Mouse (Mus musculus): ENCODE measurements around the gene Ror1. TPM values are rescaled to one million over a fixed set of nuclear protein-coding genes. Genes with fewer than 3 reads are reported as not detected.

The Ror1 gene
- total and polyA plus RNA-seq, 2 experiments from 2014 or later, result 0.80 to 2.4 TPM

- no peaks in the 10 kb centered on the region for H3K4me1 ChIP-seq (ENCODE audit: insufficient read depth)
- H3K27me3 ChIP-seq (ENCODE audit: insufficient read depth, low read length), result no peaks in the 10 kb centered on the region
- TF ChIP-seq CTCF (IDR thresholded peaks at IDR 0.05; ENCODE audit: low read depth), result no peak
- H3K27ac ChIP-seq (ENCODE audit: low read depth, low read length), result no peak overlapping the region
- DNase-seq (no peak), ATAC-seq (no peak)
- no peak overlapping the region for H3K9ac ChIP-seq
- no peaks in the 10 kb centered on the region for H3K9me3 ChIP-seq (ENCODE audit: low read length)
- H3K36me3 ChIP-seq (ENCODE audit: insufficient read depth), result no peaks in the 10 kb centered on the region
- H3K4me2 ChIP-seq (ENCODE audit: low read depth), result no peak overlapping the region
- WGBS, result 87% methylated on average over 5 of the region's 5 CpGs
- H3K4me3 ChIP-seq (ENCODE audit: low read depth, low read length), result no peak overlapping the region
Observed at GRCm38 (mm10) chr4:100298566-100298965, 203.0 kb downstream of the Ror1 start.

- 88% methylated on average over 5 of the region's 5 CpGs for WGBS
- H3K27me3 ChIP-seq (ENCODE audit: insufficient read depth, low read length), result no peaks in the 10 kb centered on the region
- H3K4me1 ChIP-seq (ENCODE audit: insufficient read depth), result no peaks in the 10 kb centered on the region
- no peak overlapping the region for H3K4me3 ChIP-seq (ENCODE audit: low read depth, low read length)
- H3K9ac ChIP-seq, result no peak overlapping the region
- TF ChIP-seq CTCF (IDR thresholded peaks at IDR 0.05; ENCODE audit: low read depth), result no peak
- no peak overlapping the region for H3K4me2 ChIP-seq (ENCODE audit: low read depth)
- H3K27ac ChIP-seq (ENCODE audit: low read depth, low read length), result no peak overlapping the region
- DNase-seq (no peak), ATAC-seq (no peak)
- no peaks in the 10 kb centered on the region for H3K36me3 ChIP-seq (ENCODE audit: insufficient read depth)
- H3K9me3 ChIP-seq (ENCODE audit: low read length), result no peaks in the 10 kb centered on the region
Observed at GRCm38 (mm10) chr4:100300171-100300570, 204.6 kb downstream of the Ror1 start.

- Histone ChIP-seq H3K4me2 (ENCODE audit: low read depth) (no peak overlapping the region), H3K36me3 (ENCODE audit: insufficient read depth) (no peaks in the 10 kb centered on the region), H3K4me1 (ENCODE audit: insufficient read depth) (no peaks in the 10 kb centered on the region), H3K27me3 (ENCODE audit: insufficient read depth, low read length) (no peaks in the 10 kb centered on the region), H3K9me3 (ENCODE audit: low read length) (no peaks in the 10 kb centered on the region), H3K4me3 (ENCODE audit: low read depth, low read length) (no peak overlapping the region), H3K9ac (no peak overlapping the region), H3K27ac (ENCODE audit: low read depth, low read length) (no peak overlapping the region)
- no peak for TF ChIP-seq CTCF (IDR thresholded peaks at IDR 0.05; ENCODE audit: low read depth)
- 89% methylated on average over 1 of the region's 1 CpGs for WGBS
- DNase-seq (no peak), ATAC-seq (no peak)
Observed at GRCm38 (mm10) chr4:100301423-100301822, 205.8 kb downstream of the Ror1 start.

- WGBS, result 76% methylated on average over 4 of the region's 4 CpGs
- no peak for TF ChIP-seq CTCF (IDR thresholded peaks at IDR 0.05; ENCODE audit: low read depth)
- DNase-seq, result no peak
- H3K36me3 ChIP-seq (ENCODE audit: insufficient read depth), result no peaks in the 10 kb centered on the region
- H3K4me1 ChIP-seq (ENCODE audit: insufficient read depth), result no peaks in the 10 kb centered on the region
- H3K4me3 ChIP-seq (ENCODE audit: low read depth, low read length), result no peak overlapping the region
- no peaks in the 10 kb centered on the region for H3K27me3 ChIP-seq (ENCODE audit: insufficient read depth, low read length)
- H3K9ac ChIP-seq, result no peak overlapping the region
- no peak overlapping the region for H3K27ac ChIP-seq (ENCODE audit: low read depth, low read length)
- no peaks in the 10 kb centered on the region for H3K9me3 ChIP-seq (ENCODE audit: low read length)
- ATAC-seq, result no peak
- no peak overlapping the region for H3K4me2 ChIP-seq (ENCODE audit: low read depth)
Observed at GRCm38 (mm10) chr4:100307365-100307764, 211.8 kb downstream of the Ror1 start.

GRCm38 (mm10) chr4:100311775-100312537, 216.4 kb downstream of the Ror1 start:
- Histone ChIP-seq H3K27me3 (ENCODE audit: insufficient read depth, low read length) (no peaks in the 10 kb centered on the region), H3K36me3 (ENCODE audit: insufficient read depth) (no peaks in the 10 kb centered on the region), H3K4me2 (ENCODE audit: low read depth) (no peak overlapping the region), H3K9ac (no peak overlapping the region), H3K4me3 (ENCODE audit: low read depth, low read length) (no peak overlapping the region), H3K9me3 (ENCODE audit: low read length) (no peaks in the 10 kb centered on the region), H3K4me1 (ENCODE audit: insufficient read depth) (no peaks in the 10 kb centered on the region), H3K27ac (ENCODE audit: low read depth, low read length) (no peak overlapping the region)
- TF ChIP-seq CTCF (IDR thresholded peaks at IDR 0.05; ENCODE audit: low read depth), result no peak
- no peak for DNase-seq
- 84% methylated on average over 10 of the region's 10 CpGs for WGBS
- no peak for ATAC-seq

- H3K4me3 ChIP-seq (ENCODE audit: low read depth, low read length), result no peak overlapping the region
- 63% methylated on average over 1 of the region's 1 CpGs for WGBS
- H3K36me3 ChIP-seq (ENCODE audit: insufficient read depth), result no peaks in the 10 kb centered on the region
- no peak for ATAC-seq
- DNase-seq, result no peak
- no peak overlapping the region for H3K9ac ChIP-seq
- H3K4me1 ChIP-seq (ENCODE audit: insufficient read depth), result no peaks in the 10 kb centered on the region
- H3K27ac ChIP-seq (ENCODE audit: low read depth, low read length), result no peak overlapping the region
- TF ChIP-seq CTCF (IDR thresholded peaks at IDR 0.05; ENCODE audit: low read depth), result no peak
- H3K9me3 ChIP-seq (ENCODE audit: low read length), result no peaks in the 10 kb centered on the region
- H3K27me3 ChIP-seq (ENCODE audit: insufficient read depth, low read length), result no peaks in the 10 kb centered on the region
- no peak overlapping the region for H3K4me2 ChIP-seq (ENCODE audit: low read depth)
Observed at GRCm38 (mm10) chr4:100315066-100315465, 219.5 kb downstream of the Ror1 start.

- Histone ChIP-seq H3K36me3 (ENCODE audit: insufficient read depth) (no peaks in the 10 kb centered on the region), H3K4me3 (ENCODE audit: low read depth, low read length) (no peak overlapping the region), H3K27me3 (ENCODE audit: insufficient read depth, low read length) (no peaks in the 10 kb centered on the region), H3K9ac (no peak overlapping the region), H3K27ac (ENCODE audit: low read depth, low read length) (no peak overlapping the region), H3K4me2 (ENCODE audit: low read depth) (no peak overlapping the region), H3K9me3 (ENCODE audit: low read length) (no peaks in the 10 kb centered on the region), H3K4me1 (ENCODE audit: insufficient read depth) (no peaks in the 10 kb centered on the region)
- WGBS, result 71% methylated on average over 6 of the region's 6 CpGs
- DNase-seq (no peak), ATAC-seq (no peak)
- TF ChIP-seq CTCF (IDR thresholded peaks at IDR 0.05; ENCODE audit: low read depth), result no peak
Observed at GRCm38 (mm10) chr4:100321758-100322157, 226.2 kb downstream of the Ror1 start.
